Mouse (Mus musculus): Measurements from ENCODE around the gene St8sia6. TPM values are rescaled to one million over a fixed set of nuclear protein-coding genes. Genes with fewer than 3 reads are reported as not detected.

The St8sia6 gene
- polyA plus RNA-seq, 1 experiment, result not detected

- Histone ChIP-seq H3K36me3 (ENCODE audit: control insufficient read depth) (no peaks in the 10 kb centered on the region), H3K4me1 (ENCODE audit: control insufficient read depth) (no peaks in the 10 kb centered on the region), H3K4me3 (replicated peaks) (no peak overlapping the region), H3K9me3 (ENCODE audit: control insufficient read depth, low read length) (no peaks in the 10 kb centered on the region), H3K27me3 (ENCODE audit: control insufficient read depth) (no peaks in the 10 kb centered on the region)
- no peak for TF ChIP-seq GATA1 (IDR thresholded peaks at IDR 0.05; ENCODE audit: low read length)
- TF ChIP-seq TAL1 (IDR thresholded peaks at IDR 0.05; ENCODE audit: low read length), result no peak
Measured at GRCm38 (mm10) chr2:13750089-13750488, 43.8 kb downstream of the St8sia6 start.

GRCm38 (mm10) chr2:13749176-13749575, 44.7 kb downstream of the St8sia6 start:
- no peak overlapping the region for H3K4me3 ChIP-seq (replicated peaks)
- TF ChIP-seq GATA1 (IDR thresholded peaks at IDR 0.05; ENCODE audit: low read length), result no peak
- H3K27me3 ChIP-seq (ENCODE audit: control insufficient read depth), result no peaks in the 10 kb centered on the region
- H3K36me3 ChIP-seq (ENCODE audit: control insufficient read depth), result no peaks in the 10 kb centered on the region
- H3K9me3 ChIP-seq (ENCODE audit: control insufficient read depth, low read length), result no peaks in the 10 kb centered on the region
- no peaks in the 10 kb centered on the region for H3K4me1 ChIP-seq (ENCODE audit: control insufficient read depth)

GRCm38 (mm10) chr2:13747576-13747975, 46.3 kb downstream of the St8sia6 start:
- TF ChIP-seq TAL1 (IDR thresholded peaks at IDR 0.05; ENCODE audit: low read length) (no peak), GATA1 (IDR thresholded peaks at IDR 0.05; ENCODE audit: low read length) (no peak)
- Histone ChIP-seq H3K4me3 (replicated peaks) (no peak overlapping the region), H3K27me3 (ENCODE audit: control insufficient read depth) (no peaks in the 10 kb centered on the region), H3K4me1 (ENCODE audit: control insufficient read depth) (no peaks in the 10 kb centered on the region), H3K9me3 (ENCODE audit: control insufficient read depth, low read length) (no peaks in the 10 kb centered on the region), H3K36me3 (ENCODE audit: control insufficient read depth) (no peaks in the 10 kb centered on the region)

GRCm38 (mm10) chr2:13746023-13746422, 47.8 kb downstream of the St8sia6 start:
- no peaks in the 10 kb centered on the region for H3K27me3 ChIP-seq (ENCODE audit: control insufficient read depth)
- no peaks in the 10 kb centered on the region for H3K36me3 ChIP-seq (ENCODE audit: control insufficient read depth)
- no peaks in the 10 kb centered on the region for H3K4me1 ChIP-seq (ENCODE audit: control insufficient read depth)
- TF ChIP-seq TAL1 (IDR thresholded peaks at IDR 0.05; ENCODE audit: low read length) (no peak), GATA1 (IDR thresholded peaks at IDR 0.05; ENCODE audit: low read length) (no peak)
- no peaks in the 10 kb centered on the region for H3K9me3 ChIP-seq (ENCODE audit: control insufficient read depth, low read length)
- no peak overlapping the region for H3K4me3 ChIP-seq (replicated peaks)

GRCm38 (mm10) chr2:13738704-13739103, 55.2 kb downstream of the St8sia6 start:
- no peaks in the 10 kb centered on the region for H3K36me3 ChIP-seq (ENCODE audit: control insufficient read depth)
- H3K27me3 ChIP-seq (ENCODE audit: control insufficient read depth), result no peaks in the 10 kb centered on the region
- no peaks in the 10 kb centered on the region for H3K4me1 ChIP-seq (ENCODE audit: control insufficient read depth)
- TF ChIP-seq TAL1 (IDR thresholded peaks at IDR 0.05; ENCODE audit: low read length), result no peak
- TF ChIP-seq GATA1 (IDR thresholded peaks at IDR 0.05; ENCODE audit: low read length), result no peak
- no peaks in the 10 kb centered on the region for H3K9me3 ChIP-seq (ENCODE audit: control insufficient read depth, low read length)
- no peak overlapping the region for H3K4me3 ChIP-seq (replicated peaks)

GRCm38 (mm10) chr2:13727901-13728300, 66.0 kb downstream of the St8sia6 start:
- TF ChIP-seq TAL1 (IDR thresholded peaks at IDR 0.05; ENCODE audit: low read length) (no peak), GATA1 (IDR thresholded peaks at IDR 0.05; ENCODE audit: low read length) (no peak)
- Histone ChIP-seq H3K4me3 (replicated peaks) (no peak overlapping the region), H3K27me3 (ENCODE audit: control insufficient read depth) (no peaks in the 10 kb centered on the region), H3K4me1 (ENCODE audit: control insufficient read depth) (no peaks in the 10 kb centered on the region), H3K36me3 (ENCODE audit: control insufficient read depth) (no peaks in the 10 kb centered on the region), H3K9me3 (ENCODE audit: control insufficient read depth, low read length) (no peaks in the 10 kb centered on the region)

GRCm38 (mm10) chr2:13725592-13725991, 68.3 kb downstream of the St8sia6 start:
- TF ChIP-seq GATA1 (IDR thresholded peaks at IDR 0.05; ENCODE audit: low read length), result no peak
- TF ChIP-seq TAL1 (IDR thresholded peaks at IDR 0.05; ENCODE audit: low read length), result no peak
- Histone ChIP-seq H3K4me3 (replicated peaks) (no peak overlapping the region), H3K36me3 (ENCODE audit: control insufficient read depth) (no peaks in the 10 kb centered on the region), H3K9me3 (ENCODE audit: control insufficient read depth, low read length) (no peaks in the 10 kb centered on the region), H3K27me3 (ENCODE audit: control insufficient read depth) (no peaks in the 10 kb centered on the region), H3K4me1 (ENCODE audit: control insufficient read depth) (no peaks in the 10 kb centered on the region)

- no peak overlapping the region for H3K4me3 ChIP-seq (replicated peaks)
- no peaks in the 10 kb centered on the region for H3K9me3 ChIP-seq (ENCODE audit: control insufficient read depth, low read length)
- no peaks in the 10 kb centered on the region for H3K36me3 ChIP-seq (ENCODE audit: control insufficient read depth)
- H3K4me1 ChIP-seq (ENCODE audit: control insufficient read depth), result no peaks in the 10 kb centered on the region
- no peaks in the 10 kb centered on the region for H3K27me3 ChIP-seq (ENCODE audit: control insufficient read depth)
- no peak for TF ChIP-seq GATA1 (IDR thresholded peaks at IDR 0.05; ENCODE audit: low read length)
- no peak for TF ChIP-seq TAL1 (IDR thresholded peaks at IDR 0.05; ENCODE audit: low read length)
Measured at GRCm38 (mm10) chr2:13722241-13722640, 71.6 kb downstream of the St8sia6 start.

GRCm38 (mm10) chr2:13718628-13719185, 75.2 kb downstream of the St8sia6 start:
- Histone ChIP-seq H3K27me3 (ENCODE audit: control insufficient read depth) (no peaks in the 10 kb centered on the region), H3K4me3 (replicated peaks) (no peak overlapping the region), H3K4me1 (ENCODE audit: control insufficient read depth) (no peaks in the 10 kb centered on the region), H3K36me3 (ENCODE audit: control insufficient read depth) (no peaks in the 10 kb centered on the region), H3K9me3 (ENCODE audit: control insufficient read depth, low read length) (no peaks in the 10 kb centered on the region)
- TF ChIP-seq TAL1 (IDR thresholded peaks at IDR 0.05; ENCODE audit: low read length) (no peak), GATA1 (IDR thresholded peaks at IDR 0.05; ENCODE audit: low read length) (no peak)

GRCm38 (mm10) chr2:13708785-13709184, 85.1 kb downstream of the St8sia6 start:
- no peaks in the 10 kb centered on the region for H3K36me3 ChIP-seq (ENCODE audit: control insufficient read depth)
- no peak for TF ChIP-seq TAL1 (IDR thresholded peaks at IDR 0.05; ENCODE audit: low read length)
- TF ChIP-seq GATA1 (IDR thresholded peaks at IDR 0.05; ENCODE audit: low read length), result no peak
- no peaks in the 10 kb centered on the region for H3K9me3 ChIP-seq (ENCODE audit: control insufficient read depth, low read length)
- no peaks in the 10 kb centered on the region for H3K27me3 ChIP-seq (ENCODE audit: control insufficient read depth)
- H3K4me1 ChIP-seq (ENCODE audit: control insufficient read depth), result no peaks in the 10 kb centered on the region
- H3K4me3 ChIP-seq (replicated peaks), result no peak overlapping the region
